Mouse (Mus musculus) forebrain, embryonic 12.5 days (tissue): ENCODE results near the gene Cpne4. TPM values are rescaled to one million over a fixed set of nuclear protein-coding genes. Genes with fewer than 3 reads are reported as not detected.
A peak's percentile ranks its signal among the peaks of the same experiment; 100 is the strongest.

ENCODE experiments used
- ATAC-seq: fragments of 200-750 bp; cut with Nextera tagmentation; 2 replicates; pipeline ENCODE4 v1.8.0; 2017; ENCODE audit warnings: moderate TSS enrichment; ENCODE audit not compliant: low FRiP score
- H3K27ac ChIP-seq: fragments of 300-500 bp; sonication (generic); 2 replicates; pipeline ENCODE4 v1.5.1; 2016; ENCODE audit warnings: mild to moderate bottlenecking
- H3K27me3 ChIP-seq: fragments of 300-500 bp; sonication (generic); 2 replicates; pipeline ENCODE4 v1.6.1; 2016; ENCODE audit warnings: mild to moderate bottlenecking
- H3K36me3 ChIP-seq: fragments of 300-500 bp; sonication (generic); replicated peaks from 2 replicates; pipeline ENCODE4 v1.6.1; 2016; ENCODE audit warnings: mild to moderate bottlenecking
- H3K4me1 ChIP-seq: fragments of 300-500 bp; sonication (generic); 2 replicates; pipeline ENCODE4 v1.6.1; 2016
- H3K4me2 ChIP-seq: fragments of 300-500 bp; sonication (generic); 2 replicates; pipeline ENCODE4 v1.6.1; 2016; ENCODE audit warnings: mild to moderate bottlenecking, moderate library complexity
- H3K4me3 ChIP-seq: fragments of 300-500 bp; sonication (generic); replicated peaks from 2 replicates; pipeline ENCODE4 v1.5.1; 2016; ENCODE audit warnings: mild to moderate bottlenecking
- H3K9ac ChIP-seq: fragments of 300-500 bp; sonication (generic); 2 replicates; pipeline ENCODE4 v1.6.1; 2016; ENCODE audit warnings: mild to moderate bottlenecking
- H3K9me3 ChIP-seq: fragments of 300-500 bp; sonication (generic); 2 replicates; pipeline ENCODE4 v1.6.1; 2016
- WGBS: fragments of 180-500 bp; shearing (Covaris S2); methylation state at CpG from one replicate; pipeline ENCODE4 v1.1.7; 2016; 5-methylcytosine and 5-hydroxymethylcytosine counted together
- polyA plus RNA-seq: library from polyadenylated mRNA; unstranded; fragments of >200 nt; fragmentation: Nextera tagmentation; extraction: Ambion mirVana; gene quantifications from 2 replicates; pipeline ENCODE4 v1.2.1, GENCODE M21; 2016

Cpne4 gene
- polyA plus RNA-seq, 1 experiment from 2014 or later: 1.1 TPM

- H3K4me1 ChIP-seq: no peaks in the 10 kb centered on the region
- H3K4me3 ChIP-seq: no peak overlapping the region
- H3K27me3 ChIP-seq: no peaks in the 10 kb centered on the region
- 50% methylated on average over 1 of the region's 1 CpGs for WGBS
- no peaks in the 10 kb centered on the region for H3K9me3 ChIP-seq
- no peak for ATAC-seq
- H3K36me3 ChIP-seq: no peaks in the 10 kb centered on the region
- no peak overlapping the region for H3K9ac ChIP-seq
- no peak overlapping the region for H3K27ac ChIP-seq
- no peak overlapping the region for H3K4me2 ChIP-seq
These were observed 451.1 kb downstream of the Cpne4 start for GRCm38 (mm10) chr9:104998225-104998624.

GRCm38 (mm10) chr9:105010721-105011120 is 463.6 kb downstream of the Cpne4 start:
- no peaks in the 10 kb centered on the region for H3K4me1 ChIP-seq
- no peak overlapping the region for H3K4me3 ChIP-seq
- H3K9me3 ChIP-seq: no peaks in the 10 kb centered on the region
- no peak overlapping the region for H3K4me2 ChIP-seq
- H3K9ac ChIP-seq: no peak overlapping the region
- no peaks in the 10 kb centered on the region for H3K27me3 ChIP-seq
- WGBS: 34% methylated on average over 2 of the region's 2 CpGs
- H3K27ac ChIP-seq: no peak overlapping the region
- no peak for ATAC-seq
- no peaks in the 10 kb centered on the region for H3K36me3 ChIP-seq

GRCm38 (mm10) chr9:105018186-105018585 is 471.1 kb downstream of the Cpne4 start:
- ATAC-seq: no peak
- 87% methylated on average over 7 of the region's 7 CpGs for WGBS
- no peak overlapping the region for H3K4me3 ChIP-seq
- H3K27me3 ChIP-seq: no peaks in the 10 kb centered on the region
- H3K4me2 ChIP-seq: no peak overlapping the region
- H3K9ac ChIP-seq: no peak overlapping the region
- no peaks in the 10 kb centered on the region for H3K4me1 ChIP-seq
- H3K36me3 ChIP-seq: no peaks in the 10 kb centered on the region
- H3K27ac ChIP-seq: no peak overlapping the region
- H3K9me3 ChIP-seq: no peaks in the 10 kb centered on the region

- Histone ChIP-seq H3K27me3 (no peaks in the 10 kb centered on the region), H3K9ac (no peak overlapping the region), H3K4me3 (no peak overlapping the region), H3K4me1 (no peaks in the 10 kb centered on the region), H3K36me3 (no peaks in the 10 kb centered on the region), H3K27ac (no peak overlapping the region), H3K9me3 (no peaks in the 10 kb centered on the region), H3K4me2 (no peak overlapping the region)
- ATAC-seq: no peak
- WGBS: 75% methylated on average over 3 of the region's 3 CpGs
These were observed 481.2 kb downstream of the Cpne4 start for GRCm38 (mm10) chr9:105028311-105028710.

- no peak overlapping the region for H3K9ac ChIP-seq
- H3K9me3 ChIP-seq: no peaks in the 10 kb centered on the region
- no peak overlapping the region for H3K4me3 ChIP-seq
- no peaks in the 10 kb centered on the region for H3K4me1 ChIP-seq
- ATAC-seq: no peak
- H3K36me3 ChIP-seq: no peaks in the 10 kb centered on the region
- H3K27me3 ChIP-seq: no peaks in the 10 kb centered on the region
- WGBS: 86% methylated on average over 9 of the region's 9 CpGs
- no peak overlapping the region for H3K27ac ChIP-seq
- no peak overlapping the region for H3K4me2 ChIP-seq
These were observed 485.5 kb downstream of the Cpne4 start for GRCm38 (mm10) chr9:105032572-105032971.

GRCm38 (mm10) chr9:105033641-105034040 is 486.6 kb downstream of the Cpne4 start:
- no peak for ATAC-seq
- no peaks in the 10 kb centered on the region for H3K9me3 ChIP-seq
- H3K27ac ChIP-seq: no peak overlapping the region
- no peaks in the 10 kb centered on the region for H3K27me3 ChIP-seq
- H3K4me1 ChIP-seq: no peaks in the 10 kb centered on the region
- H3K36me3 ChIP-seq: no peaks in the 10 kb centered on the region
- 91% methylated on average over 7 of the region's 7 CpGs for WGBS
- no peak overlapping the region for H3K4me3 ChIP-seq
- H3K9ac ChIP-seq: no peak overlapping the region
- H3K4me2 ChIP-seq: no peak overlapping the region

- no peak for ATAC-seq
- 80% methylated on average over 3 of the region's 3 CpGs for WGBS
- no peak overlapping the region for H3K4me2 ChIP-seq
These were observed 490.8 kb downstream of the Cpne4 start for GRCm38 (mm10) chr9:105037847-105038246.

GRCm38 (mm10) chr9:105046014-105046413 is 498.9 kb downstream of the Cpne4 start:
- Histone ChIP-seq H3K27me3 (no peaks in the 10 kb centered on the region), H3K9ac (no peak overlapping the region), H3K9me3 (no peaks in the 10 kb centered on the region), H3K27ac (no peak overlapping the region), H3K4me2 (no peak overlapping the region), H3K36me3 (no peaks in the 10 kb centered on the region), H3K4me3 (no peak overlapping the region), H3K4me1 (no peaks in the 10 kb centered on the region; the same call in 1 of the 2 replicates)
- 79% methylated on average over 7 of the region's 7 CpGs for WGBS
- ATAC-seq: no peak

More at GRCm38 (mm10) chr9:105037847-105038246, 490.8 kb downstream of the Cpne4 start:
- Histone ChIP-seq H3K4me3 (no peak overlapping the region), H3K9ac (no peak overlapping the region), H3K27ac (no peak overlapping the region), H3K4me1 (no peaks in the 10 kb centered on the region), H3K9me3 (no peaks in the 10 kb centered on the region), H3K27me3 (no peaks in the 10 kb centered on the region), H3K36me3 (no peaks in the 10 kb centered on the region)

GRCm38 (mm10) chr9:105048351-105048750 is 501.3 kb downstream of the Cpne4 start:
- no peaks in the 10 kb centered on the region for H3K27me3 ChIP-seq
- H3K9ac ChIP-seq: no peak overlapping the region
- ATAC-seq: no peak
- H3K9me3 ChIP-seq: no peaks in the 10 kb centered on the region
- 62% methylated on average over 10 of the region's 10 CpGs for WGBS
- H3K36me3 ChIP-seq: no peaks in the 10 kb centered on the region
- no peak overlapping the region for H3K4me2 ChIP-seq
- no peaks in the 10 kb centered on the region; the same call in 1 of the 2 replicates for H3K4me1 ChIP-seq
- no peak overlapping the region for H3K4me3 ChIP-seq
- 0 out of 2 replicates have a peak overlapping the region, but pooled peaks have one; percentile 3 for H3K27ac ChIP-seq

GRCm38 (mm10) chr9:105049636-105050035 is 502.6 kb downstream of the Cpne4 start:
- H3K4me3 ChIP-seq: no peak overlapping the region
- H3K4me2 ChIP-seq: no peak overlapping the region
- no peaks in the 10 kb centered on the region for H3K9me3 ChIP-seq
- no peak for ATAC-seq
- WGBS: 60% methylated on average over 2 of the region's 2 CpGs
- no peaks in the 10 kb centered on the region for H3K27me3 ChIP-seq
- H3K36me3 ChIP-seq: 0 out of 2 replicates have a peak, but pooled peaks cover under 1% of the 10 kb centered on the region
- no peak overlapping the region for H3K9ac ChIP-seq
- H3K27ac ChIP-seq: no peak overlapping the region
- H3K4me1 ChIP-seq: peaks cover 10% of the 10 kb centered on the region

- H3K4me3 ChIP-seq: no peak overlapping the region
- 0 out of 2 replicates have a peak, but pooled peaks cover 5% of the 10 kb centered on the region for H3K36me3 ChIP-seq
- H3K27me3 ChIP-seq: no peaks in the 10 kb centered on the region
- peaks cover 10% of the 10 kb centered on the region for H3K4me1 ChIP-seq
- ATAC-seq: no peak
- no peak overlapping the region for H3K27ac ChIP-seq
- H3K9ac ChIP-seq: no peak overlapping the region
- no peak overlapping the region for H3K4me2 ChIP-seq
- 68% methylated on average over 2 of the region's 2 CpGs for WGBS
- H3K9me3 ChIP-seq: no peaks in the 10 kb centered on the region
These were observed 503.2 kb downstream of the Cpne4 start for GRCm38 (mm10) chr9:105050257-105050656.

GRCm38 (mm10) chr9:105053147-105053557 is 506.1 kb downstream of the Cpne4 start, which contains the start of gene Mrpl3:
Gene Mrpl3, plus strand, starts transcription at chr9:105053239.
- Histone ChIP-seq H3K9ac (peak within 1 kb of the TSS; percentile 93), H3K4me1 (peaks cover 10% of the 10 kb centered on the region), H3K9me3 (no peaks in the 10 kb centered on the region), H3K36me3 (peaks cover 32% of the 10 kb centered on the region), H3K27me3 (no peaks in the 10 kb centered on the region), H3K4me3 (peak within 1 kb of the TSS; percentile 97), H3K27ac (peak within 1 kb of the TSS; percentile 65; the same call in 1 of the 2 replicates), H3K4me2 (peak within 1 kb of the TSS; percentile 67)
- ATAC-seq: peak; percentile 83
- under 1% methylated on average over 31 of the region's 31 CpGs for WGBS

GRCm38 (mm10) chr9:105053812-105054211 is 506.7 kb downstream of the Cpne4 start:
- no peaks in the 10 kb centered on the region for H3K9me3 ChIP-seq
- 54% methylated on average over 4 of the region's 4 CpGs for WGBS
- no peak overlapping the region for H3K27ac ChIP-seq
- peaks cover 38% of the 10 kb centered on the region for H3K36me3 ChIP-seq
- H3K4me3 ChIP-seq: peak overlapping the region; percentile 97
- peak overlapping the region; percentile 67 for H3K4me2 ChIP-seq
- ATAC-seq: no peak
- H3K9ac ChIP-seq: peak overlapping the region; percentile 93
- H3K27me3 ChIP-seq: no peaks in the 10 kb centered on the region
- peaks cover 10% of the 10 kb centered on the region for H3K4me1 ChIP-seq
